Mouse (Mus musculus) C2C12 (cell line): Measurements from ENCODE around the gene Susd1.

Source experiments
- CEBPB ChIP-seq: IDR thresholded peaks from one replicate; pipeline ENCODE4 v1.6.1; 2011; ENCODE audit warnings: low read depth, mild to moderate bottlenecking, control low read depth, moderate library complexity
- CTCF ChIP-seq: IDR thresholded peaks from one replicate; pipeline ENCODE4 v1.5.1; 2011; ENCODE audit not compliant: control insufficient read depth, insufficient read depth, insufficient read length

GRCm38 (mm10) chr4:59328821-59329220 is 109.6 kb downstream of the Susd1 start:
- TF ChIP-seq CEBPB = no peak
- no peak for TF ChIP-seq CTCF
